Mouse (Mus musculus): ENCODE results near the gene Snx29. TPM values are rescaled to one million over a fixed set of nuclear protein-coding genes. Genes with fewer than 3 reads are reported as not detected.
A peak's percentile ranks its signal among the peaks of the same experiment; 100 is the strongest.

Snx29 gene
- polyA plus RNA-seq, 2 experiments: 1.9 TPM

GRCm38 (mm10) chr16:11380871-11381270, 58.2 kb downstream of the Snx29 start:
- no peaks in the 10 kb centered on the region for H3K9me3 ChIP-seq (ENCODE audit: control insufficient read depth, low read length)
- no peak overlapping the region for H3K4me3 ChIP-seq (ENCODE audit: insufficient read depth in 1 of 2, low read depth in 2 of 2, low read length in 2 of 2)
- DNase-seq (ENCODE audit: low read depth in 3 of 3, low spot score in 3 of 3) (no peak), ATAC-seq (ENCODE audit: insufficient read depth) (no peak)
- H3K4me1 ChIP-seq (replicated peaks; ENCODE audit: control insufficient read depth in 2 of 2, insufficient read depth in 2 of 2, low read length in 1 of 2): peaks cover 0 to 5% of the 10 kb centered on the region in 2 experiments; a peak in 2 of 4 replicates
- TF ChIP-seq EP300 (IDR thresholded peaks at IDR 0.05; ENCODE audit: low read depth): no peak
- TF ChIP-seq CTCF (IDR thresholded peaks at IDR 0.05; ENCODE audit: low read depth): no peak
- no peaks in the 10 kb centered on the region for H3K27me3 ChIP-seq (ENCODE audit: control insufficient read depth, insufficient read depth, low read length)
- H3K36me3 ChIP-seq (replicated peaks; ENCODE audit: control insufficient read depth, insufficient read depth, low read depth): no peaks in the 10 kb centered on the region
- H3K27ac ChIP-seq: no peak overlapping the region
- 77% methylated on average over 8 of the region's 8 CpGs for WGBS (ENCODE audit: insufficient replicate concordance)
- H3K4me2 ChIP-seq (ENCODE audit: low read depth): no peak overlapping the region
- no peak overlapping the region for H3K9ac ChIP-seq (replicated peaks)

GRCm38 (mm10) chr16:11384361-11384760, 61.7 kb downstream of the Snx29 start:
- Histone ChIP-seq H3K27me3 (ENCODE audit: control insufficient read depth, insufficient read depth, low read length) (no peaks in the 10 kb centered on the region), H3K4me2 (ENCODE audit: low read depth) (no peak overlapping the region), H3K36me3 (replicated peaks; ENCODE audit: control insufficient read depth, insufficient read depth, low read depth) (no peaks in the 10 kb centered on the region), H3K4me1 (replicated peaks; ENCODE audit: control insufficient read depth in 2 of 2, insufficient read depth in 2 of 2, low read length in 1 of 2) (peaks cover 0 to 10% of the 10 kb centered on the region in 2 experiments; a peak in 3 of 4 replicates), H3K9me3 (ENCODE audit: control insufficient read depth, low read length) (no peaks in the 10 kb centered on the region), H3K27ac (no peak overlapping the region), H3K4me3 (ENCODE audit: insufficient read depth in 1 of 2, low read depth in 2 of 2, low read length in 2 of 2) (no peak overlapping the region), H3K9ac (replicated peaks) (no peak overlapping the region)
- 60% methylated on average over 5 of the region's 5 CpGs for WGBS (ENCODE audit: insufficient replicate concordance)
- DNase-seq (ENCODE audit: low read depth in 3 of 3, low spot score in 3 of 3) (no peak), ATAC-seq (ENCODE audit: insufficient read depth) (no peak)
- TF ChIP-seq EP300 (IDR thresholded peaks at IDR 0.05; ENCODE audit: low read depth): no peak

- no peak overlapping the region for H3K9ac ChIP-seq (replicated peaks)
- peaks cover 0 to 10% of the 10 kb centered on the region in 2 experiments; a peak in 3 of 4 replicates for H3K4me1 ChIP-seq (replicated peaks; ENCODE audit: control insufficient read depth in 2 of 2, insufficient read depth in 2 of 2, low read length in 1 of 2)
- no peak overlapping the region for H3K4me2 ChIP-seq (ENCODE audit: low read depth)
- DNase-seq (ENCODE audit: low read depth in 3 of 3, low spot score in 3 of 3) (no peak), ATAC-seq (ENCODE audit: insufficient read depth) (0 out of 2 replicates have a peak, but pooled peaks have one; percentile 11)
- TF ChIP-seq EP300 (IDR thresholded peaks at IDR 0.05; ENCODE audit: low read depth): no peak
- TF ChIP-seq CTCF (IDR thresholded peaks at IDR 0.05; ENCODE audit: low read depth): no peak
- H3K27ac ChIP-seq: no peak overlapping the region
- H3K9me3 ChIP-seq (ENCODE audit: control insufficient read depth, low read length): no peaks in the 10 kb centered on the region
- 18% methylated on average over 5 of the region's 5 CpGs for WGBS (ENCODE audit: insufficient replicate concordance)
- no peaks in the 10 kb centered on the region for H3K27me3 ChIP-seq (ENCODE audit: control insufficient read depth, insufficient read depth, low read length)
- no peaks in the 10 kb centered on the region for H3K36me3 ChIP-seq (replicated peaks; ENCODE audit: control insufficient read depth, insufficient read depth, low read depth)
- H3K4me3 ChIP-seq (ENCODE audit: insufficient read depth in 1 of 2, low read depth in 2 of 2, low read length in 2 of 2): no peak overlapping the region
Measured at GRCm38 (mm10) chr16:11385150-11385549, 62.4 kb downstream of the Snx29 start.

- Histone ChIP-seq H3K27me3 (ENCODE audit: control insufficient read depth, insufficient read depth, low read length) (no peaks in the 10 kb centered on the region), H3K9ac (replicated peaks) (no peak overlapping the region), H3K4me1 (replicated peaks; ENCODE audit: control insufficient read depth in 2 of 2, insufficient read depth in 2 of 2, low read length in 1 of 2) (peaks cover 0 to 10% of the 10 kb centered on the region in 2 experiments; a peak in 3 of 4 replicates), H3K27ac (no peak overlapping the region), H3K9me3 (ENCODE audit: control insufficient read depth, low read length) (no peaks in the 10 kb centered on the region), H3K4me2 (ENCODE audit: low read depth) (no peak overlapping the region), H3K4me3 (ENCODE audit: insufficient read depth in 1 of 2, low read depth in 2 of 2, low read length in 2 of 2) (no peak overlapping the region), H3K36me3 (replicated peaks; ENCODE audit: control insufficient read depth, insufficient read depth, low read depth) (no peaks in the 10 kb centered on the region)
- 34% methylated on average over 5 of the region's 5 CpGs for WGBS (ENCODE audit: insufficient replicate concordance)
- no peak for TF ChIP-seq CTCF (IDR thresholded peaks at IDR 0.05; ENCODE audit: low read depth)
- no peak for TF ChIP-seq EP300 (IDR thresholded peaks at IDR 0.05; ENCODE audit: low read depth)
- DNase-seq (ENCODE audit: low read depth in 3 of 3, low spot score in 3 of 3) (no peak), ATAC-seq (ENCODE audit: insufficient read depth) (no peak)
Measured at GRCm38 (mm10) chr16:11385798-11386197, 63.1 kb downstream of the Snx29 start.

GRCm38 (mm10) chr16:11386221-11386620, 63.5 kb downstream of the Snx29 start:
- no peak for TF ChIP-seq CTCF (IDR thresholded peaks at IDR 0.05; ENCODE audit: low read depth)
- TF ChIP-seq EP300 (IDR thresholded peaks at IDR 0.05; ENCODE audit: low read depth): no peak
- DNase-seq (ENCODE audit: low read depth in 3 of 3, low spot score in 3 of 3) (no peak), ATAC-seq (ENCODE audit: insufficient read depth) (no peak)
- no peak overlapping the region for H3K9ac ChIP-seq (replicated peaks)
- H3K9me3 ChIP-seq (ENCODE audit: control insufficient read depth, low read length): no peaks in the 10 kb centered on the region
- H3K4me1 ChIP-seq (replicated peaks; ENCODE audit: control insufficient read depth in 2 of 2, insufficient read depth in 2 of 2, low read length in 1 of 2): peaks cover 0 to 10% of the 10 kb centered on the region in 2 experiments; a peak in 3 of 4 replicates
- H3K27ac ChIP-seq: no peak overlapping the region
- H3K4me3 ChIP-seq (ENCODE audit: insufficient read depth in 1 of 2, low read depth in 2 of 2, low read length in 2 of 2): no peak overlapping the region
- H3K27me3 ChIP-seq (ENCODE audit: control insufficient read depth, insufficient read depth, low read length): no peaks in the 10 kb centered on the region
- no peaks in the 10 kb centered on the region for H3K36me3 ChIP-seq (replicated peaks; ENCODE audit: control insufficient read depth, insufficient read depth, low read depth)
- no peak overlapping the region for H3K4me2 ChIP-seq (ENCODE audit: low read depth)

Data from liver, embryonic 14.5 days (tissue).